Mouse (Mus musculus) T-cell, adult 2 months (primary cell): ENCODE measurements at regions not wholly inside any gene's neighbourhood (a gene's known extent, or its start where the extent isn't known, plus 50 kb on each side); places are given as distances from the start of the nearest gene placed in this dataset.

Experiments used
- DNase-seq: peaks from one replicate; pipeline ENCODE4 v3.0.0; 2022; ENCODE audit warnings: low spot score

GRCm38 (mm10) chr16:76718809-76719208 is 294.7 kb upstream of the Usp25 start:
- no peak for DNase-seq

DNA sequence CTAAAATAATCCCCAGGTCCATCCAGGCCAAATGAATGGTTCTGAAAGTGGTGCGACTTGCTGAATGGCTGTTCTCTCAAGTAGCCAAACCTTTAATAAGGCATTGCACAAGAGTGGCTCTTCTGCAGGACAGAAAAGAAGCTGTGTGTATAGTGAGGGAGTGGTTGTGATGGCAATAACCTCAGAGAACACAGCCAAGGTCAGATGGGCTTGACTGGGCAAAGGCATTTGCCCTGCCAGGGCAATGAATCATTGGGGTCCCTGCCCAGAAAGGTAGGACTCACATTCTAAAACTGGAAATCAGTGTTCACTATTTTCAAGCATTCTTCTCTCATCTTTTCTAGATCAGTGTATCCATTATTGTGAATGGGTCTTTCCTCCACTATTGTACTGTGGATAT is 295.4 kb upstream of the Usp25 start:
- no peak for DNase-seq

GRCm38 (mm10) chr16:76694913-76695312 is 318.6 kb upstream of the Usp25 start:
- DNase-seq = peak; percentile 70

GRCm38 (mm10) chr16:76687735-76688447 is 314.3 kb upstream of the Nrip1 start:
- DNase-seq = no peak

DNA sequence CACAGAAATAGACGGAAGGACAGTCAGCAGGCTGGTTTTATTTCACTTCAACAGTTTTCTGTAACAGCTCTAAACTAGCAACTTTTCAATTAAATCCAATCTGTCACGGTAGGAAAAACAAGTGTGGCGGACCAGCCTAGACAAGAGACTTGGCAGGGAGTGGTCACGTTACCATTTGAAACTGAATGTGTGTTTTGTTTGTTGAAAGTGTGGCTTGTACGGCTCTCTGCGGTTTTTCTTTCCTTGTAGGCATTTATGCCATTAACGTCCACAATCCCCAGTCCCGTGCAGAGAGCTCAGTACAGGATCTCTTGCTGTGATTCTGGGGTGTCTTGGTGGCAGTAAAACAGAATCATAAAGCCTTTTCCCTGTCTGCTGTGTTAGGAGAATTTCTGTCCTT is 311.9 kb upstream of the Nrip1 start:
- DNase-seq = no peak

GRCm38 (mm10) chr16:76680061-76680911 is 306.7 kb upstream of the Nrip1 start:
- peak; percentile 63 for DNase-seq

DNA sequence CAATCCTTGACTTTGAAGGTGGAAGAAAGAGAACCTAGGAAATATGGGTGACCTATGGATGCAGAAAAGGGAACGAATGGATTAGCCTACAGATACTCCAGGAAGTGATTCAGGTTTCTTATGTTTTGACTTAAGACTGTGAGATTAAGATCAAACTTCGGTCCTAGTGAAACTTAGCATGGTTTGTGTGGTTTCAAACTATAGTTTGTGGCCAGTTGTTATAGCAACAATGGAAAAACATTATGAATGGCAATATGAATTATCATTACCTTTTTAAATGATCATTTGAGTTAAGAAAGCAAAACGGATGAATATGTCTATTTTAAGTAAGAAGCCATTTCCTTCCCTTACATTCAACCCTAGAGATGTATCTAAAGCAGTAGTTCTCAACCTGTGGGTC is 305.3 kb upstream of the Nrip1 start:
- DNase-seq = peak; percentile 3

DNA sequence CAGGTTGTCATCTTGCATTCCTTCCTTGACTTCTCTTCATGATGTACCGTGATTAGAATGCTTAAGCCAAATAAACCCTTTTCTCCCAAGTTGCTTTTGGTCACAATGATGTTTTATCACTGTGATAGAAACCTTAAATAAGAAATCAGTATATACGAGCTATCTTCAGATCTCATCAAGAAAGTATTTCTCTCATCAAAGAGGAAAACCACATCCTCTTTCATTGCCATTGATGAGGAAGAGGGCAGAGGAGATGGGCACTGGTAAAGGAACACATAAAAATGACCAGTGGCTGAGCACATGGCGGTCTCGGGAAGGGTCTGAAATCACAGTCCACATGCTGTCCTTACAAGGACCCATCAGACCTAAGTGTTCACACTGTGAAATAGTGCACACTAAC is 296.2 kb upstream of the Nrip1 start:
- DNase-seq = no peak

- no peak for DNase-seq
Observed at GRCm38 (mm10) chr16:76667046-76667445, 293.4 kb upstream of the Nrip1 start.

DNA sequence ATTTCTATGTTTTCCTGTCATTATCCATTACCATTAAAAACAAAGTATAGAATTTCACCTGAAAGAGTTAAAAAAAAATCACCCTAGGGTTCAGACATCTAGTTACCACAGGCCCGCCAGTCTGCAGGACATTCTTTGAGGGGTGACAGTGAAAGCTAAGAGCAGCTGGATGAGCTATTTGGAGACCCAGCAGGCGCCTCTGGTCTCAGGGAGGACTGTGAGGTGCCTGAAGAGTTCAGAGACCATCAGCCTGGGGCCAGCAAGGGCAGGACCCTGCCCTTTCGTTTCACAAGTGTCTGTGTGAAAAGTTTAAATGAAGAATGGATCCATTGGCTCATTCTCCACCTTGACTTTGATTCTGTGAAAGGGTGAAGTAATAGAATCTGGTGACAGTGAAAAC is 281.5 kb upstream of the Nrip1 start:
- DNase-seq = no peak

DNA sequence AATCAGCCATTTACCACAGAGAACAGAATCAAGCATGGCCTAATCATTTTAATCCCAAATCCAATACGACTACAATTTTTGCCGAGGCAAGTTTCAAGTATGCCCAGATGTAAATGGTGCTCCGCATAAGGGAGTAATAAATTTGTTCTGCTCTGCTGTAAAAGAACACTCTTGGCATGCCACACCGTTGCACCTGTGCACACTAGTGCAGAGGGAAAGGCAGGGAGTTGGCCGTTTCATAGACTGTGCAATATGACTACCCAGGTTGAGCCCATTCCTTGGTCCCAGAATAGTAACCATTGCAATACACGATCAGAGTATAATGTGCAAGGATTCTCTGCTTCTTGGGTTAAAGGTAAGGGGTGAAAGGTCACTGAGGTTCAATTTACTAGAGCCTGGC is 270.7 kb upstream of the Nrip1 start:
- no peak for DNase-seq

DNA sequence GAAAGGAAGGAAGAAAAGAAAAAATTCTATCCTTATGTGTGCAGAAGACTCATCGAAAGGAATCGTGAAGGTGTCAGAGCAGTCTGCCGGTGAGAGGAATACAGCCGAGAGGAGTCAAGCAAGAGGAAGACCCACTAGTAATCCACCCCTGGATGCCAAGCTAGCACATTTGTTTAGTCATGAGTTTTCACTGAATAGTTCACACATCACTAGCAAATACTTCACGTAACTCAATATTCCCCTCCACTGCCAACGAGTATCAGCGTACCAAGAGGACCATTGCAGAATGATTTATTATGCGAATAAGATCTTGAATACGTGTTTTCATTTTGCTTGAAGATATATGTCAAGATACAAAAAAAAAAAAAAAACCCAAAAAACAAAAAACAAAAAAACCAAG is 270.2 kb upstream of the Nrip1 start:
- DNase-seq = no peak

- no peak for DNase-seq
Observed at GRCm38 (mm10) chr16:76635169-76635568, 261.5 kb upstream of the Nrip1 start.

DNA sequence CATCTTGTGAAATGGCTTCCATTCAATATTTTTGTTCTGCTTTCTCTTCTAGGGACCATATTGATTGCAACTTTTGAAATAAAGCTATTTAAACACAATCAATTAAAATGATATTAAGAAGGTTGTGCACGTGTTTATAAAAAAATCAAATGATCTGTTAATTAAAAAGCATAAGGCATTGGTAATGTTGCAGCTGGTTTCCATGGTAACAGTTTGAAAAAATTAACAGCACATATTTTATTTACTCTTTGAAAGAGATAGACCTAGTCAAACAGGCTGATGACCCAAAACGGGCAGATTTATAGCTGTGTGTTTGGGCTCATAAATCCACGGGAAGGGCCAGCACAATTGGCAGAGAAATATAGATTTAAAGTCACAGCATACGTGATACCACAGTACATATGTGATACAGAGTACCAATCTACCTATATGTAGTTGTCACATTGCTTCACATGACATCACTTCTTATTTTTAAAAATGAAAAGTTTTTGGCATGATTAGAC is 260.6 kb upstream of the Nrip1 start:
- DNase-seq = no peak

GRCm38 (mm10) chr16:76626142-76626541 is 252.5 kb upstream of the Nrip1 start:
- no peak for DNase-seq

DNA sequence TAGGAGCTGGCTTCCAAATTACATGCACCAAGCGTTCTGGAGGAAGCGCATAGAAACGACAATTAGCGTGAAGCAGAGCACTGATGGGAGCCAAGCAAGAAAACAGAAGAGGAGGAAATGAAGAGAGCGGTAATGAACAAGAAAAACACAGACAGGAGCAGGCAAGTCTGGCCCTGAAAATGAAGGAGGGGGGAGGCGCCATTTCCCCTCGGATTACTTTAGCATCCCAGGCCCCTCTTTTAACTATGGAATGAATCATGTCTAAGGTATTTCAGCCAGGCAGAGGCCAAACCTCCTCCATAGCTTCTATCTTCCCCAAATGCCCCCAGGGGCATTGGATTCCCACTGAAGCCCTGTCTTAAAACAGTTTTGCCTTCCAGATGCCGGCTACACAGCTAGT is 248.1 kb upstream of the Nrip1 start:
- no peak for DNase-seq

GRCm38 (mm10) chr16:76618295-76618694 is 244.7 kb upstream of the Nrip1 start:
- no peak for DNase-seq

GRCm38 (mm10) chr16:76611061-76611460 is 237.4 kb upstream of the Nrip1 start:
- DNase-seq = no peak

GRCm38 (mm10) chr16:76604914-76605313 is 231.3 kb upstream of the Nrip1 start:
- DNase-seq = no peak

GRCm38 (mm10) chr16:76603846-76604258 is 230.2 kb upstream of the Nrip1 start:
- no peak for DNase-seq

- no peak for DNase-seq
Observed at GRCm38 (mm10) chr16:76603431-76603830, 229.8 kb upstream of the Nrip1 start.

DNA sequence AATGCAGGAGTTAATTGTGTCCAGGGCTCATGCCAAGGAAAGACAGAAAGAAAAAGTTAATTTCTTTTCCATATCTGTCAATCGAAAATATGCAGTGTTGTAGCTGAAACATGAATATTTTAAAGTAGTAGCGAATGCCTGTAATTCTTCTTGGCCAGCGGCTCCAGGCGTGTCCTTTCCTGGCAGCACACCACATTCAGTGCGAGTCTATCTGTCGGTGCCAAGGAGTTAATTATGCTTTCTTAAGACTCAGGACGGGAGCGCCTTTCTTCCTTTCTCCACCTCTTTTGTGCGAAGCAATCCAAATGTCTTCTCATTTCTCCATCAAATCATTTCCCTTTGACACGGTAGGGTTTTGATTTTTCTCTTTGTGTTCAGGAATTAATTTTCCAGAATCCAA is 226.5 kb upstream of the Nrip1 start:
- no peak for DNase-seq
